In the genomic region with DNA sequence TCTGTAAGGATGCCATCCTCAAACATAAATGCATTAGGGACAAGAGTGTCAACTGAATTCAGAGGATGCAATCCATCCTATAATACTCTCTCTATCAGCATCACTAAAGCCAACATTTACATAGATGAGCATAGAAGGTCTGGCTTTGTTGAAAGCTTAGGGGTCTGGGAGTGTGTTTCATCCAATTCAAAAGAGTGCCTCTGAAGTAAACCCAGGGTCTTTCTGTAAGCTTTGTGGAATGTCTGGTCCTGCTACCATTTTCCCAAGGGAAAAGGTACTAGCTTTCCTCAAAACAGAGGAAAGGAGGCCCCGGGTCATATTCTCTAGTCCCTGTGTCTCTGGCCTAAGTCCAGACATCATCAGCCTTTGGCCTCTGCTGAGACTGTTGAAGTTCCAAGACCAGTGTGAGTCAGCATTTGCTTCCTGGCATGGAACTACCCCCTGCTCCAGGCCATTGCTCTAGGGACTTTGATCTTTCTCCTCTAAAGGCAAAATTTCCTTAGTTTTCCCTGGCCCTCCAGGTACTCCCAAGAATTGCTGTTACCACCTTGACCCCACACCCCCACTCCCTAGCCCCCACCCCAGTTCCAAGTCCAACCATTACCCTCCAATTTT, we compare ENCODE assay signal across 12 mouse cellular contexts.
DNase-seq lines count a peak whose midpoint lies in the region; ATAC-seq lines count a peak whose summit lies in the region.
"Had no signal": no experiment of that assay in that cellular context is flagged by ENCODE, and none has a peak within 500 bp of the region (broad histone marks: within the 10 kb centered on the region; RNA-seq: fewer than 3 reads in every experiment).

No protein-coding gene starts in this region.

- no peaks in the 10 kb centered on the region for H3K4me1 ChIP-seq in kidney, embryonic 14.5 days (ENCODE audit: control insufficient read depth, insufficient read depth, low read length)

- peak; percentile 90 for DNase-seq in kidney, adult 11 months
- DNase-seq in adrenal gland, postnatal 14 days = peak; percentile 69
- peak; percentile 41 to 47 for DNase-seq in heart, postnatal 36 days
- DNase-seq in kidney, postnatal 36 days = peak; percentile 86 to 96
- DNase-seq in testis, postnatal 14 days (ENCODE audit: low spot score) = no peak
- no peak for DNase-seq in left cerebral cortex, postnatal 4 days
- DNase-seq in natural killer cell, adult 2 months (ENCODE audit: low spot score in 2 of 2) = no peak
- DNase-seq: cerebellum, postnatal 36 days; lung, adult 2 months had no signal

- H3K27ac ChIP-seq in kidney, embryonic 14.5 days (ENCODE audit: low read depth, low read length) = no peak overlapping the region
- H3K27ac ChIP-seq: forebrain, embryonic 12.5 days had no signal

- no peak overlapping the region for H3K4me2 ChIP-seq in kidney, embryonic 14.5 days (replicated peaks; ENCODE audit: low read depth, low read length)
- H3K4me2 ChIP-seq: forebrain, embryonic 12.5 days had no signal

- no peak overlapping the region for H3K4me3 ChIP-seq in kidney, embryonic 14.5 days (ENCODE audit: low read length)
- H3K4me3 ChIP-seq: forebrain, embryonic 12.5 days had no signal

- peaks cover 4% of the 10 kb centered on the region for H3K9me3 ChIP-seq in kidney, embryonic 14.5 days (ENCODE audit: control insufficient read depth, low read length)
- H3K9me3 ChIP-seq: forebrain, embryonic 12.5 days had no signal

- ATAC-seq in kidney, embryonic 14.5 days (ENCODE audit: low FRiP score, low TSS enrichment) = no peak
- ATAC-seq: CD4-positive, CD25-positive, alpha-beta regulatory T cell, adult 4 months had no signal

- H3K9ac ChIP-seq in kidney, embryonic 14.5 days (ENCODE audit: low read depth, low read length) = no peak overlapping the region
- H3K9ac ChIP-seq: forebrain, embryonic 12.5 days had no signal

- no peaks in the 10 kb centered on the region for H3K36me3 ChIP-seq in kidney, embryonic 14.5 days (ENCODE audit: control insufficient read depth, insufficient read depth, low read length)
- H3K36me3 ChIP-seq: forebrain, embryonic 12.5 days had no signal

- 57% methylated on average over 1 of the region's 1 CpGs for WGBS in kidney, embryonic 14.5 days

- intact Hi-C loops in heart, postnatal 36 days (cut with DNase I) = no loop called here
- intact Hi-C loops in left cerebral cortex, postnatal 4 days (cut with DNase I) = no loop called here

- H3K27me3 ChIP-seq in kidney, embryonic 14.5 days (ENCODE audit: control insufficient read depth, insufficient read depth, low read length) = no peaks in the 10 kb centered on the region
- H3K27me3 ChIP-seq: forebrain, embryonic 12.5 days had no signal

Comparison
In these comparisons a context has a peak if more than half of its experiments do, and no peak if none do; other contexts are left out.
1. DNase-seq: peak in kidney, adult 11 months (single experiment), adrenal gland, postnatal 14 days (single experiment), heart, postnatal 36 days (2 of 2) and kidney, postnatal 36 days (2 of 2); none in testis, postnatal 14 days (single experiment), left cerebral cortex, postnatal 4 days (single experiment) and natural killer cell, adult 2 months (0 of 2).